In the genomic region with DNA sequence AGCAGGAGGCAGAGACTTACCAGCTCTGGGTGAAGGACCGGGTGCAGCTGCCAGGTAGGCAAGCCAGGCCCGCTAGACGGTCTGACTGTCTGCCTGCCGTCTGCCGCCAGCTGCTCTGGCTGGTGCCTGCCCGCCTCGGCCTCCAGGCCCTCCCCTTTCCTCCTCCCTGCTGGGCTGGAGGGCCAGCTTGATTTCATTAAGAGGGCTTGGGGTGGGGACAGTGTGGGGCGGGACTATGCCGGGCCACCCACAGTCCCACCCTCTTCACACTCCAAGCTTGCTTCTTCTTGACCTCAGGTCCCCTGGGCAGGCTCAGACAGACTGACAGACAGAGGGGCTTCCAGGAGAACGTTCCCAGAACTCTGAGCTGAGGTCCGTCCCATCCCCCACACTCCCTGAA, we compare ENCODE assay signal across 8 mouse cellular contexts. TPM values are rescaled to one million over a fixed set of nuclear protein-coding genes. Genes with fewer than 3 reads are reported as not detected.
DNase-seq lines count a peak whose midpoint lies in the region; ATAC-seq lines count a peak whose summit lies in the region.

A gene (minus strand): TSS at position 237 of the 400 bp plus-strand sequence.

- ATAC-seq in kidney, embryonic 15.5 days (replicated peaks; ENCODE audit: low FRiP score): peak; percentile 82
- 0 out of 2 replicates have a peak, but pooled peaks have one; percentile 43 for ATAC-seq in liver, embryonic 15.5 days (ENCODE audit: insufficient read depth)
- ATAC-seq in cerebellum, adult (ENCODE audit: insufficient number of reproducible peaks, low FRiP score, low TSS enrichment): no peak

- DNase-seq in cerebellum, postnatal 14 days: peak; percentile 38 to 40
- no peak for DNase-seq in cerebellum, adult 9-10 months
- peak; percentile 93 for DNase-seq in embryonic facial prominence, embryonic 10.5 days (ENCODE audit: low spot score)
- DNase-seq in heart, adult 9 months (ENCODE audit: low spot score in 2 of 2): peak; percentile 53 to 58
- peak; percentile 39 for DNase-seq in ovary, postnatal 14 days (ENCODE audit: low spot score)

- H3K4me3 ChIP-seq in embryonic facial prominence, embryonic 10.5 days: peak within 1 kb of the TSS; percentile 65
- H3K4me3 ChIP-seq in kidney, embryonic 15.5 days (replicated peaks): peak within 1 kb of the TSS; percentile 48
- H3K4me3 ChIP-seq in liver, embryonic 15.5 days (replicated peaks): peak within 1 kb of the TSS; percentile 22

- H3K4me1 ChIP-seq in embryonic facial prominence, embryonic 10.5 days: peaks cover 71% of the 10 kb centered on the region
- peaks cover 52% of the 10 kb centered on the region for H3K4me1 ChIP-seq in kidney, embryonic 15.5 days
- peaks cover 32% of the 10 kb centered on the region for H3K4me1 ChIP-seq in liver, embryonic 15.5 days (replicated peaks)

- H3K27ac ChIP-seq in embryonic facial prominence, embryonic 10.5 days (replicated peaks): peak within 1 kb of the TSS; percentile 86
- peak within 1 kb of the TSS; percentile 82 for H3K27ac ChIP-seq in kidney, embryonic 15.5 days
- no peak within 1 kb of the TSS for H3K27ac ChIP-seq in liver, embryonic 15.5 days (replicated peaks)

- peak within 1 kb of the TSS; percentile 55 for H3K4me2 ChIP-seq in kidney, embryonic 15.5 days
- H3K4me2 ChIP-seq in liver, embryonic 15.5 days: peak within 1 kb of the TSS; percentile 36

- H3K27me3 ChIP-seq in embryonic facial prominence, embryonic 10.5 days (replicated peaks; ENCODE audit: low read depth, poor library complexity, severe bottlenecking): peaks cover 25% of the 10 kb centered on the region
- peaks cover 4% of the 10 kb centered on the region; the same call in 1 of the 2 replicates for H3K27me3 ChIP-seq in kidney, embryonic 15.5 days
- peaks cover 14% of the 10 kb centered on the region for H3K27me3 ChIP-seq in liver, embryonic 15.5 days

- peaks cover 7% of the 10 kb centered on the region for H3K36me3 ChIP-seq in embryonic facial prominence, embryonic 10.5 days (replicated peaks)
- H3K36me3 ChIP-seq in kidney, embryonic 15.5 days: no peaks in the 10 kb centered on the region
- H3K36me3 ChIP-seq in liver, embryonic 15.5 days (replicated peaks): no peaks in the 10 kb centered on the region

- peak within 1 kb of the TSS; percentile 33; the same call in 1 of the 2 replicates for H3K9ac ChIP-seq in kidney, embryonic 15.5 days
- H3K9ac ChIP-seq in liver, embryonic 15.5 days: no peak within 1 kb of the TSS

- 1% methylated on average over 11 of the region's 11 CpGs for WGBS in embryonic facial prominence, embryonic 10.5 days
- WGBS in kidney, embryonic 15.5 days: under 1% methylated on average over 11 of the region's 11 CpGs
- WGBS in liver, embryonic 15.5 days (ENCODE audit: insufficient replicate concordance): 2% methylated on average over 11 of the region's 11 CpGs

- H3K9me3 ChIP-seq in embryonic facial prominence, embryonic 10.5 days: no peaks in the 10 kb centered on the region
- H3K9me3 ChIP-seq in kidney, embryonic 15.5 days (replicated peaks): no peaks in the 10 kb centered on the region
- no peaks in the 10 kb centered on the region for H3K9me3 ChIP-seq in liver, embryonic 15.5 days (replicated peaks)

RNA-seq across cellular contexts. Expression of the gene that starts here (rescaled TPM):
- 72.7 and 83.3 TPM in 2 replicates for polyA plus RNA-seq in embryonic facial prominence, embryonic 10.5 days (2016; fragmentation: Nextera tagmentation; extraction: Ambion mirVana)
- polyA plus RNA-seq in kidney, embryonic 15.5 days (2015; fragmentation: Nextera tagmentation; extraction: Ambion mirVana): 50.4 and 52.1 TPM in 2 replicates
- 4.0 and 4.2 TPM in 2 replicates for polyA plus RNA-seq in liver, embryonic 15.5 days (2015; fragmentation: Nextera tagmentation; extraction: Ambion mirVana)
